15 mouse cellular contexts compared by ENCODE assay signal in the genomic region with DNA sequence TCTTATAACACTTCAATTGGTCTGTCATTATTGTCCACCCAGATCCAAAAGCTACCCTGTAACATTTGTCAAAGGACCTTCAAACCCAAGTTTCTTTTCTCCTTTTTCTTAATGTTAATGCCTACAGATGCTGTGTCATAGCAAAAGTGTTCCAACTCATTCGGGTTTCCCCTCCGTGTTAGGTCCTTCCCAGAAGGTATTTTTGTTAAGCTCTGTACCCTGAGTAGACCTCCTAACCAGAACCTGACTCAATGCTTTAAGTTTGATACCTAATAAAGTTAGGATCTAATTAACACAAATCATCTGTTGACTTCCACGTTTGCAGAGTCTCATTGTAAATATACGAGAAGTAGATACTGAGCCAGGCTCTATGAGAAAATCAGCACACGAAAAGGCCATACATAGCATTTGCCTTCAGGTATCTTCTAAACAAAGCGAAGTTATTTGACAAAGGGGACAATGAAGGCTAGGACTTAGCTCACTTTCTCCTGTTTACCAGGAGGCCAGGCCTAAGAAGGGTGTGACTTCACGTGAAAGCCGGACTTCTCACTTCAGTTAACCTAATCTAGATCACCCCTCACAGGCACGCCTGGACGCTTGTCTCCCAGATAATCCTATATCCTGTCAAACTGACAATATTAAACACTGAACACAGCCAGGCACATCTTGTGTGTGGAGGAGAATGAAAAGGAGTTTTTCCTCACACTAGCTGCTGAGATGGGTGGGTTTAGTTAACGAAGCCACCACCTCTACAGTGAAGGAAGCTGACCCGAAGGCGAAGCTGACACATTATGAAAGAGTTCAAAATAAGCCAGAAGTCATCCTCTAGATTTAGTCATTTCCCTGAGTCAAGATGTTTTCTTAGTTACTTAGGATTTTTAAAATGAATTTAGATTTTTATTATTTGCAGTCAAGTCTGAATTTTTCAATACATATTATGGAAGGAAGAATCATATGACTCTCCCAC. TPM values are rescaled to one million over a fixed set of nuclear protein-coding genes. Genes with fewer than 3 reads are reported as not detected.
DNase-seq lines count a peak whose midpoint lies in the region; ATAC-seq and TF ChIP-seq lines count a peak whose summit lies in the region.
"Had no signal": no experiment of that assay in that cellular context is flagged by ENCODE, and none has a peak within 500 bp of the region (broad histone marks: within the 10 kb centered on the region; RNA-seq: fewer than 3 reads in every experiment).

No protein-coding gene starts in this region.

- peak; percentile 66 for ATAC-seq in G1E (ENCODE audit: extremely low read depth, insufficient number of reproducible peaks, low FRiP score, poor library complexity, severe bottlenecking)
- peak; percentile 76 for ATAC-seq in erythroid progenitor cell, adult 5-6 weeks (replicated peaks; ENCODE audit: low FRiP score, poor library complexity, severe bottlenecking)
- ATAC-seq in liver, postnatal 0 days: peak; percentile 18

- H3K9me3 ChIP-seq in G1E (replicated peaks): no peaks in the 10 kb centered on the region
- no peaks in the 10 kb centered on the region for H3K9me3 ChIP-seq in liver, postnatal 0 days (ENCODE audit: low read length)
- H3K9me3 ChIP-seq: embryonic facial prominence, embryonic 13.5 days; forebrain, embryonic 13.5 days; kidney, embryonic 15.5 days; midbrain, embryonic 10.5 days had no signal

- H3K4me1 ChIP-seq in G1E (ENCODE audit: insufficient read depth, low read depth, low read length): peaks cover 41% of the 10 kb centered on the region
- peaks cover 3% of the 10 kb centered on the region; the same call in 1 of the 2 replicates for H3K4me1 ChIP-seq in liver, postnatal 0 days (ENCODE audit: insufficient read depth)

- peak overlapping the region; percentile 7; the same call in 1 of the 2 replicates for H3K4me3 ChIP-seq in G1E (ENCODE audit: low read depth, low read length)
- H3K4me3 ChIP-seq in liver, postnatal 0 days (ENCODE audit: low read depth, low read length): no peak overlapping the region

- no peaks in the 10 kb centered on the region for H3K27me3 ChIP-seq in G1E (ENCODE audit: insufficient read depth, low read length)
- no peaks in the 10 kb centered on the region for H3K27me3 ChIP-seq in liver, postnatal 0 days (ENCODE audit: insufficient read depth, low read length)
- H3K27me3 ChIP-seq: embryonic facial prominence, embryonic 13.5 days; forebrain, embryonic 13.5 days; kidney, embryonic 15.5 days had no signal

- peak overlapping the region; percentile 99 for H3K27ac ChIP-seq in liver, postnatal 0 days (ENCODE audit: low read depth)
- H3K27ac ChIP-seq: forebrain, embryonic 13.5 days had no signal

- intact Hi-C loops in gastrocnemius, postnatal 14 days (cut with DNase I; ENCODE audit: low total_unique reads): no loop called here

- H3K9ac ChIP-seq in liver, postnatal 0 days (replicated peaks): no peak overlapping the region

- no peak for TF ChIP-seq CTCF in G1E (IDR thresholded peaks at IDR 0.05; ENCODE audit: low read depth, low read length)
- TF ChIP-seq CTCF in liver, postnatal 0 days (IDR thresholded peaks at IDR 0.05; ENCODE audit: low read depth): no peak

- DNase-seq in A20 (ENCODE audit: low read depth, low spot score) (peak; percentile 90), G1E (ENCODE audit: low spot score) (no peak)
- peak; percentile 53 for DNase-seq in liver, postnatal 0 days
- no peak for DNase-seq in gastrocnemius, postnatal 14 days
- no peak for DNase-seq in kidney, adult 11 months
- no peak for DNase-seq in layer of hippocampus, adult 11-12 months (ENCODE audit: low spot score)
- DNase-seq in embryo, embryonic 9.5 days (ENCODE audit: extremely low spot score): no peak
- DNase-seq: cerebellum, postnatal 14 days; heart, adult 11 months; lung, postnatal 10 days had no signal

- peak overlapping the region; percentile 79 for H3K4me2 ChIP-seq in liver, postnatal 0 days (ENCODE audit: low read depth, low read length)

- TF ChIP-seq EP300 in liver, postnatal 0 days (IDR thresholded peaks at IDR 0.05; ENCODE audit: low read depth): peak; percentile 94

- WGBS in liver, postnatal 0 days (ENCODE audit: insufficient replicate concordance): 53% methylated on average over 13 of the region's 13 CpGs

- H3K36me3 ChIP-seq in G1E (replicated peaks): no peaks in the 10 kb centered on the region
- H3K36me3 ChIP-seq in liver, postnatal 0 days (replicated peaks; ENCODE audit: insufficient read depth, low read length): no peaks in the 10 kb centered on the region
- H3K36me3 ChIP-seq: embryonic facial prominence, embryonic 13.5 days; kidney, embryonic 15.5 days; midbrain, embryonic 10.5 days had no signal

RNA-seq across cellular contexts. Expression of a gene that starts 1.1 kb away (rescaled TPM):
- total RNA-seq in G1E (2014; fragmentation: Nextera tagmentation) (256 and 302 TPM in 2 replicates), G1E (2017) (237 and 325 TPM in 2 replicates)
- polyA plus RNA-seq in G1E (2012): 11.8 and 12.9 TPM in 2 replicates
- 124 and 151 TPM in 2 replicates for total RNA-seq in erythroid progenitor cell, adult 5-6 weeks (2015; ENCODE audit: low replicate concordance)
- 126 and 134 TPM in 2 replicates for total RNA-seq in erythroid progenitor cell, adult 5-6 weeks (2017; ENCODE audit: low replicate concordance)
- polyA plus RNA-seq in liver, postnatal 0 days (2015; fragmentation: Nextera tagmentation; extraction: Ambion mirVana): 20.9 and 21.6 TPM in 2 replicates
- 10 to 100 TPM; 12.6 to 13.7 TPM for total RNA-seq in gastrocnemius, postnatal 14 days (2021)

Comparison
In these comparisons a context has a peak if more than half of its experiments do, and no peak if none do; other contexts are left out.
1. DNase-seq: peak in A20 (single experiment) and liver, postnatal 0 days (single experiment); none in G1E (single experiment), gastrocnemius, postnatal 14 days (single experiment), kidney, adult 11 months (single experiment), layer of hippocampus, adult 11-12 months (single experiment) and embryo, embryonic 9.5 days (single experiment).
2. ATAC-seq: peak in every context shown above with its lines; median percentile 76 in erythroid progenitor cell, adult 5-6 weeks; 66 in G1E; 18 in liver, postnatal 0 days.
3. RNA of a gene that starts 1.1 kb away (total RNA-seq): 237 to 325 TPM in G1E and 124 to 151 TPM in erythroid progenitor cell, adult 5-6 weeks; 12.6 to 13.7 TPM in gastrocnemius, postnatal 14 days; every median in the first group is over 4 times any median in the second.